ENCODE assay signal across 9 mouse cellular contexts in the genomic region with DNA sequence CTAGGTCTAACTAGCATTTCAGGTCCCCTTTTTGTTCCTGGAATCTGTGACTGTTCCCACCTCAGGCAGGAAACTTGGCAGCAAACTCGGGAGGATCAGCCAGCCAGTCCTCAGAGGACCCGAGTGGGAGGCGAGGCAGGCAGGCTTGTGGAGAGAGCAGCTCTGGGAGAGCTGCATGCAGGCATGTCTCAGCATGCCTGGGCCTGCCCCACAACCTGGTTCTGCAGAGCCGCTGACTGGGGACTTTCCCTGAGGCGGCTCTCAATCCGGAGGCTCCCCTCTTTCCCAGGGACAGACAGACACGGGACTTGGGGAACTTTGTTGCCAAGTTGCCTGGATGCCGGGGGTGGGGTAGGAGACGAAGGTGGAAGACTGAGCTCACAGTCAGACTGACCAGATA. TPM values are rescaled to one million over a fixed set of nuclear protein-coding genes. Genes with fewer than 3 reads are reported as not detected.
DNase-seq lines count a peak whose midpoint lies in the region.
"Had no signal": no experiment of that assay in that cellular context is flagged by ENCODE, and none has a peak within 500 bp of the region (broad histone marks: within the 10 kb centered on the region; RNA-seq: fewer than 3 reads in every experiment).

No protein-coding gene starts in this region.

- no peak overlapping the region for H3K27ac ChIP-seq in heart, embryonic 10.5 days

- peaks cover 7% of the 10 kb centered on the region; the same call in 1 of the 2 replicates for H3K4me1 ChIP-seq in heart, embryonic 10.5 days

- H3K9me3 ChIP-seq in heart, embryonic 10.5 days: no peaks in the 10 kb centered on the region

- 49% methylated on average over 9 of the region's 9 CpGs for WGBS in heart, embryonic 10.5 days

- no peaks in the 10 kb centered on the region for H3K36me3 ChIP-seq in heart, embryonic 10.5 days

- H3K4me3 ChIP-seq in heart, embryonic 10.5 days: no peak overlapping the region

- DNase-seq in heart, adult 18-20 months: peak; percentile 88 to 90
- DNase-seq in heart, embryonic 10.5 days (ENCODE audit: low spot score): no peak
- DNase-seq in ZHBTc4 (ENCODE audit: low read depth, low spot score): peak; percentile 84
- DNase-seq in heart, adult 8-10 months (ENCODE audit: low spot score): peak; percentile 82
- peak; percentile 27 to 61 for DNase-seq in layer of hippocampus, postnatal 14 days (ENCODE audit: low spot score in 2 of 2)
- DNase-seq in skeletal muscle tissue, adult 2 months (ENCODE audit: low read depth, low spot score): peak; percentile 57
- no peak for DNase-seq in c-Kit-positive CD71-positive TER-119-positive erythroid progenitor cells, embryonic 14.5 days (ENCODE audit: low spot score)
- no peak for DNase-seq in thymus, postnatal 10 days (ENCODE audit: low spot score in 2 of 2)

- no peaks in the 10 kb centered on the region for H3K27me3 ChIP-seq in heart, embryonic 10.5 days (ENCODE audit: insufficient read depth, poor library complexity, severe bottlenecking)

RNA-seq across cellular contexts. Expression of gene 1700029H14Rik, which starts 13.4 kb away (rescaled TPM):
- not detected for total RNA-seq in heart, adult 18-20 months (2021)
- polyA plus RNA-seq in heart, embryonic 10.5 days (2016; fragmentation: Nextera tagmentation; extraction: Ambion mirVana): not detected in 2 replicates
- not detected for total RNA-seq in heart, adult 8-10 months (2022)
- total RNA-seq in layer of hippocampus, postnatal 14 days (2021): 1 to 10 TPM in 1 of 2 experiments, under 1 TPM in 1; 0.41 to 1.3 TPM
- total RNA-seq: left cerebral cortex, adult 8-10 months had no signal

RNA-seq across cellular contexts. Expression of gene Gas6, which starts 54.5 kb away (rescaled TPM):
- total RNA-seq in heart, adult 18-20 months (2021): 100 to 1,000 TPM; 115 to 123 TPM
- polyA plus RNA-seq in heart, embryonic 10.5 days (2016; fragmentation: Nextera tagmentation; extraction: Ambion mirVana): 13.8 and 23.3 TPM in 2 replicates
- 100 to 1,000 TPM; 113 to 140 (median 124) TPM for total RNA-seq in heart, adult 8-10 months (2022)
- 100 to 1,000 TPM; 104 to 115 TPM for total RNA-seq in layer of hippocampus, postnatal 14 days (2021)

Comparison
In these comparisons a context has a peak if more than half of its experiments do, and no peak if none do; other contexts are left out.
1. DNase-seq: peak in heart, adult 18-20 months (2 of 2), ZHBTc4 (single experiment), heart, adult 8-10 months (single experiment), layer of hippocampus, postnatal 14 days (2 of 2) and skeletal muscle tissue, adult 2 months (single experiment); none in heart, embryonic 10.5 days (single experiment), c-Kit-positive CD71-positive TER-119-positive erythroid progenitor cells, embryonic 14.5 days (single experiment) and thymus, postnatal 10 days (0 of 2).